Mouse (Mus musculus) E14TG2a.4 (cell line): ENCODE measurements at regions not wholly inside any gene's neighbourhood (a gene's known extent, or its start where the extent isn't known, plus 50 kb on each side); places are given as distances from the start of the nearest gene placed in this dataset.

ENCODE experiments used
- CTCF ChIP-seq: conservative IDR thresholded peaks from 2 replicates; pipeline ENCODE4 v1.5.1; 2014; ENCODE audit warnings: low read length
- NANOG ChIP-seq: IDR thresholded peaks from 2 replicates; pipeline ENCODE4 v1.6.1; 2014; ENCODE audit warnings: borderline replicate concordance, low read length, mixed read lengths

DNA sequence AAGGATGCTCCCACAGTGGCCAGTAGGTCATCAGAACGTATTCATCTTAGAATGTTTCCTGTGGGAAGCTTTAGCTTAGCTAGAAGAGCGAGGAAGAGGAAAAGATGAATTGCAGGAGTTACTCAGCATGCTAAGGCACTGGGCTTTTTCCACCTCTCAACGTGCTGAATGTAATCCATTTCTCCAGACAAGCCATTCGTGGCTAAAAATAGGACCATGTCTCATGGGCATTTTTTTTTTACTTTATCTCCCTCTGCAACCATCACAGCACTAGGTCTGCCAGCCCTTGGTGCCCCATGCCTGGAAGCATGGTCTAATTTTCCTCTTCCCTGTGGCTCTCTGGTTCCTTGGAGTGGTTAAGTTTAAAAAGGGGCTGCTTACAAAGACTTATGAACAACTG lies 235.3 kb upstream of the Zfp637 start:
- TF ChIP-seq CTCF (no peak), NANOG (no peak)
